Mouse (Mus musculus): Measurements from ENCODE around the gene Nfe2l3. TPM values are rescaled to one million over a fixed set of nuclear protein-coding genes. Genes with fewer than 3 reads are reported as not detected.

Nfe2l3 gene
- polyA plus RNA-seq, 1 experiment = not detected

- no peak overlapping the region for H3K27ac ChIP-seq (ENCODE audit: insufficient read depth, low read depth, low read length)
- H3K4me3 ChIP-seq (ENCODE audit: insufficient read depth, low read length) = no peak overlapping the region
- H3K4me1 ChIP-seq (ENCODE audit: control insufficient read depth, insufficient read depth, low read length) = no peaks in the 10 kb centered on the region
- TF ChIP-seq POLR2A (IDR thresholded peaks at IDR 0.05; ENCODE audit: borderline replicate concordance, low read depth, low read length) (no peak), CTCF (IDR thresholded peaks at IDR 0.05; ENCODE audit: low read depth, low read length) (no peak)
Measured at GRCm38 (mm10) chr6:51401294-51401693, 31.2 kb upstream of the Nfe2l3 start.

GRCm38 (mm10) chr6:51403598-51403997, 28.9 kb upstream of the Nfe2l3 start:
- no peaks in the 10 kb centered on the region for H3K4me1 ChIP-seq (ENCODE audit: control insufficient read depth, insufficient read depth, low read length)
- H3K4me3 ChIP-seq (ENCODE audit: insufficient read depth, low read length) = no peak overlapping the region
- no peak for TF ChIP-seq POLR2A (IDR thresholded peaks at IDR 0.05; ENCODE audit: borderline replicate concordance, low read depth, low read length)
- TF ChIP-seq CTCF (IDR thresholded peaks at IDR 0.05; ENCODE audit: low read depth, low read length) = no peak
- H3K27ac ChIP-seq (ENCODE audit: insufficient read depth, low read depth, low read length) = no peak overlapping the region

- TF ChIP-seq POLR2A (IDR thresholded peaks at IDR 0.05; ENCODE audit: borderline replicate concordance, low read depth, low read length) (no peak), CTCF (IDR thresholded peaks at IDR 0.05; ENCODE audit: low read depth, low read length) (no peak)
- Histone ChIP-seq H3K4me1 (ENCODE audit: control insufficient read depth, insufficient read depth, low read length) (no peaks in the 10 kb centered on the region), H3K27ac (ENCODE audit: insufficient read depth, low read depth, low read length) (no peak overlapping the region), H3K4me3 (ENCODE audit: insufficient read depth, low read length) (no peak overlapping the region)
Measured at GRCm38 (mm10) chr6:51404502-51404901, 28.0 kb upstream of the Nfe2l3 start.

GRCm38 (mm10) chr6:51416433-51416832, 16.0 kb upstream of the Nfe2l3 start:
- Histone ChIP-seq H3K4me3 (ENCODE audit: insufficient read depth, low read length) (no peak overlapping the region), H3K27ac (ENCODE audit: insufficient read depth, low read depth, low read length) (no peak overlapping the region)
- no peak for TF ChIP-seq CTCF (IDR thresholded peaks at IDR 0.05; ENCODE audit: low read depth, low read length)
- no peak for TF ChIP-seq POLR2A (IDR thresholded peaks at IDR 0.05; ENCODE audit: borderline replicate concordance, low read depth, low read length)

GRCm38 (mm10) chr6:51417306-51417936, 15.0 kb upstream of the Nfe2l3 start:
- Histone ChIP-seq H3K4me3 (ENCODE audit: insufficient read depth, low read length) (no peak overlapping the region), H3K27ac (ENCODE audit: insufficient read depth, low read depth, low read length) (no peak overlapping the region), H3K4me1 (ENCODE audit: control insufficient read depth, insufficient read depth, low read length) (no peaks in the 10 kb centered on the region)
- no peak for TF ChIP-seq POLR2A (IDR thresholded peaks at IDR 0.05; ENCODE audit: borderline replicate concordance, low read depth, low read length)
- TF ChIP-seq CTCF (IDR thresholded peaks at IDR 0.05; ENCODE audit: low read depth, low read length) = no peak

More at GRCm38 (mm10) chr6:51416433-51416832, 16.0 kb upstream of the Nfe2l3 start:
- no peaks in the 10 kb centered on the region for H3K4me1 ChIP-seq (ENCODE audit: control insufficient read depth, insufficient read depth, low read length)

- Histone ChIP-seq H3K4me1 (ENCODE audit: control insufficient read depth, insufficient read depth, low read length) (no peaks in the 10 kb centered on the region), H3K27ac (ENCODE audit: insufficient read depth, low read depth, low read length) (no peak overlapping the region), H3K4me3 (ENCODE audit: insufficient read depth, low read length) (no peak overlapping the region)
- TF ChIP-seq POLR2A (IDR thresholded peaks at IDR 0.05; ENCODE audit: borderline replicate concordance, low read depth, low read length) (no peak), CTCF (IDR thresholded peaks at IDR 0.05; ENCODE audit: low read depth, low read length) (no peak)
Measured at GRCm38 (mm10) chr6:51423466-51424122, 8.9 kb upstream of the Nfe2l3 start.

- Histone ChIP-seq H3K27ac (ENCODE audit: insufficient read depth, low read depth, low read length) (no peak overlapping the region), H3K4me3 (ENCODE audit: insufficient read depth, low read length) (no peak overlapping the region), H3K4me1 (ENCODE audit: control insufficient read depth, insufficient read depth, low read length) (no peaks in the 10 kb centered on the region)
- TF ChIP-seq CTCF (IDR thresholded peaks at IDR 0.05; ENCODE audit: low read depth, low read length) = no peak
- TF ChIP-seq POLR2A (IDR thresholded peaks at IDR 0.05; ENCODE audit: borderline replicate concordance, low read depth, low read length) = no peak
Measured at GRCm38 (mm10) chr6:51424537-51424936, 7.9 kb upstream of the Nfe2l3 start.

GRCm38 (mm10) chr6:51434270-51434669, 1.8 kb downstream of the Nfe2l3 start:
- no peak overlapping the region for H3K27ac ChIP-seq (ENCODE audit: insufficient read depth, low read depth, low read length)
- no peak overlapping the region for H3K4me3 ChIP-seq (ENCODE audit: insufficient read depth, low read length)
- no peaks in the 10 kb centered on the region for H3K4me1 ChIP-seq (ENCODE audit: control insufficient read depth, insufficient read depth, low read length)
- TF ChIP-seq CTCF (IDR thresholded peaks at IDR 0.05; ENCODE audit: low read depth, low read length) = no peak
- TF ChIP-seq POLR2A (IDR thresholded peaks at IDR 0.05; ENCODE audit: borderline replicate concordance, low read depth, low read length) = no peak

- H3K4me1 ChIP-seq (ENCODE audit: control insufficient read depth, insufficient read depth, low read length) = no peaks in the 10 kb centered on the region
- H3K4me3 ChIP-seq (ENCODE audit: insufficient read depth, low read length) = no peak overlapping the region
- TF ChIP-seq POLR2A (IDR thresholded peaks at IDR 0.05; ENCODE audit: borderline replicate concordance, low read depth, low read length) (no peak), CTCF (IDR thresholded peaks at IDR 0.05; ENCODE audit: low read depth, low read length) (no peak)
- H3K27ac ChIP-seq (ENCODE audit: insufficient read depth, low read depth, low read length) = no peak overlapping the region
Measured at GRCm38 (mm10) chr6:51437665-51438064, 5.2 kb downstream of the Nfe2l3 start.

GRCm38 (mm10) chr6:51438826-51439330, 6.4 kb downstream of the Nfe2l3 start:
- TF ChIP-seq POLR2A (IDR thresholded peaks at IDR 0.05; ENCODE audit: borderline replicate concordance, low read depth, low read length) (no peak), CTCF (IDR thresholded peaks at IDR 0.05; ENCODE audit: low read depth, low read length) (no peak)
- Histone ChIP-seq H3K4me3 (ENCODE audit: insufficient read depth, low read length) (no peak overlapping the region), H3K27ac (ENCODE audit: insufficient read depth, low read depth, low read length) (no peak overlapping the region), H3K4me1 (ENCODE audit: control insufficient read depth, insufficient read depth, low read length) (no peaks in the 10 kb centered on the region)

All from bone marrow macrophage, adult 2 months (primary cell).